Mouse (Mus musculus): ENCODE measurements around the gene Olfr745. TPM values are rescaled to one million over a fixed set of nuclear protein-coding genes. Genes with fewer than 3 reads are reported as not detected.

Olfr745 gene
- not detected in 2 replicates for polyA plus RNA-seq (2012; ENCODE audit: insufficient read depth, insufficient read length, missing spikeins)

- TF ChIP-seq POLR2A (IDR thresholded peaks at IDR 0.05; ENCODE audit: borderline replicate concordance, low read depth, low read length) (no peak), CTCF (IDR thresholded peaks at IDR 0.05; ENCODE audit: low read depth, low read length) (no peak)
- Histone ChIP-seq H3K27ac (ENCODE audit: insufficient read depth, low read depth, low read length) (no peak within 1 kb of the TSS), H3K4me3 (ENCODE audit: insufficient read depth, low read length) (no peak within 1 kb of the TSS), H3K4me1 (ENCODE audit: control insufficient read depth, insufficient read depth, low read length) (no peaks in the 10 kb centered on the region)
Measured at GRCm38 (mm10) chr14:50639088-50639487, at the start of gene Olfr745. Olfr745 (plus strand) TSS chr14:50639388.

GRCm38 (mm10) chr14:50614579-50614978, 24.6 kb upstream of the Olfr745 start, which contains the start of gene Olfr744:
Olfr744 (plus strand) TSS chr14:50614879.
- Histone ChIP-seq H3K27ac (ENCODE audit: insufficient read depth, low read depth, low read length) (no peak within 1 kb of the TSS), H3K4me1 (ENCODE audit: control insufficient read depth, insufficient read depth, low read length) (no peaks in the 10 kb centered on the region), H3K4me3 (ENCODE audit: insufficient read depth, low read length) (no peak within 1 kb of the TSS)
- TF ChIP-seq POLR2A (IDR thresholded peaks at IDR 0.05; ENCODE audit: borderline replicate concordance, low read depth, low read length) (no peak), CTCF (IDR thresholded peaks at IDR 0.05; ENCODE audit: low read depth, low read length) (no peak)

GRCm38 (mm10) chr14:50646783-50647182, 7.6 kb downstream of the Olfr745 start, which contains the start of gene Olfr746:
Olfr746 (plus strand) TSS chr14:50647083.
- Histone ChIP-seq H3K27ac (ENCODE audit: insufficient read depth, low read depth, low read length) (no peak within 1 kb of the TSS), H3K4me3 (ENCODE audit: insufficient read depth, low read length) (no peak within 1 kb of the TSS), H3K4me1 (ENCODE audit: control insufficient read depth, insufficient read depth, low read length) (no peaks in the 10 kb centered on the region)
- TF ChIP-seq POLR2A (IDR thresholded peaks at IDR 0.05; ENCODE audit: borderline replicate concordance, low read depth, low read length): no peak
- TF ChIP-seq CTCF (IDR thresholded peaks at IDR 0.05; ENCODE audit: low read depth, low read length): no peak

- Histone ChIP-seq H3K4me1 (ENCODE audit: control insufficient read depth, insufficient read depth, low read length) (no peaks in the 10 kb centered on the region), H3K27ac (ENCODE audit: insufficient read depth, low read depth, low read length) (no peak within 1 kb of the TSS), H3K4me3 (ENCODE audit: insufficient read depth, low read length) (no peak within 1 kb of the TSS)
- TF ChIP-seq POLR2A (IDR thresholded peaks at IDR 0.05; ENCODE audit: borderline replicate concordance, low read depth, low read length) (no peak), CTCF (IDR thresholded peaks at IDR 0.05; ENCODE audit: low read depth, low read length) (no peak)
Measured at GRCm38 (mm10) chr14:50693106-50693505, 53.9 kb downstream of the Olfr745 start, which contains the start of gene Olfr747. Olfr747 (minus strand) TSS chr14:50693206.

Other genes starting within 250 kb of the Olfr745 start
- gene Olfr738, start 231.8 kb upstream of the Olfr745 start, polyA plus RNA-seq (2012; ENCODE audit: insufficient read depth, insufficient read length, missing spikeins): not detected in 2 replicates
- gene Olfr739, start 220.8 kb upstream of the Olfr745 start, polyA plus RNA-seq (2012; ENCODE audit: insufficient read depth, insufficient read length, missing spikeins): not detected in 2 replicates
- gene Olfr740, start 193.8 kb upstream of the Olfr745 start, polyA plus RNA-seq (2012; ENCODE audit: insufficient read depth, insufficient read length, missing spikeins): not detected in 2 replicates
- not detected in 2 replicates for gene Olfr741, start 166.7 kb upstream of the Olfr745 start, polyA plus RNA-seq (2012; ENCODE audit: insufficient read depth, insufficient read length, missing spikeins)
- gene Olfr742, start 135.8 kb upstream of the Olfr745 start, polyA plus RNA-seq (2012; ENCODE audit: insufficient read depth, insufficient read length, missing spikeins): not detected in 2 replicates
- gene Olfr743, start 117.5 kb upstream of the Olfr745 start, polyA plus RNA-seq (2012; ENCODE audit: insufficient read depth, insufficient read length, missing spikeins): not detected in 2 replicates
- gene Olfr744, start 24.5 kb upstream of the Olfr745 start, polyA plus RNA-seq (2012; ENCODE audit: insufficient read depth, insufficient read length, missing spikeins): not detected in 2 replicates
- not detected in 2 replicates for gene Olfr746, start 7.7 kb downstream of the Olfr745 start, polyA plus RNA-seq (2012; ENCODE audit: insufficient read depth, insufficient read length, missing spikeins)
- not detected in 2 replicates for gene Olfr747, start 53.8 kb downstream of the Olfr745 start, polyA plus RNA-seq (2012; ENCODE audit: insufficient read depth, insufficient read length, missing spikeins)
- not detected in 2 replicates for gene Olfr748, start 68.0 kb downstream of the Olfr745 start, polyA plus RNA-seq (2012; ENCODE audit: insufficient read depth, insufficient read length, missing spikeins)
- gene Olfr749, start 105.7 kb downstream of the Olfr745 start, polyA plus RNA-seq (2012; ENCODE audit: insufficient read depth, insufficient read length, missing spikeins): not detected in 2 replicates
- 49.3 and 55.7 TPM in 2 replicates for gene Ttc5, start 146.1 kb downstream of the Olfr745 start, polyA plus RNA-seq (2012; ENCODE audit: insufficient read depth, insufficient read length, missing spikeins)
- not detected in 2 replicates for gene Ccnb1ip1, start 168.3 kb downstream of the Olfr745 start, polyA plus RNA-seq (2012; ENCODE audit: insufficient read depth, insufficient read length, missing spikeins)
- 75.2 and 77.4 TPM in 2 replicates for gene Parp2, start 168.5 kb downstream of the Olfr745 start, polyA plus RNA-seq (2012; ENCODE audit: insufficient read depth, insufficient read length, missing spikeins)
- 206 and 269 TPM in 2 replicates for gene Tep1, start 231.2 kb downstream of the Olfr745 start, polyA plus RNA-seq (2012; ENCODE audit: insufficient read depth, insufficient read length, missing spikeins)

Data from bone marrow macrophage, adult 2 months (primary cell).